Mouse (Mus musculus) brown adipose tissue, adult 24 weeks (tissue): Measurements from ENCODE around the gene Fbxl8. TPM values are rescaled to one million over a fixed set of nuclear protein-coding genes. Genes with fewer than 3 reads are reported as not detected.

Source experiments
- H3K27ac ChIP-seq: fragments of 200-500 bp; replicated peaks from 2 replicates; pipeline ENCODE4 v1.5.1; 2012; ENCODE audit warnings: low read depth, mild to moderate bottlenecking, low read length
- H3K4me1 ChIP-seq: fragments of 200-500 bp; 2 replicates; pipeline ENCODE4 v1.6.1; 2012; ENCODE audit warnings: low read length, mixed read lengths; ENCODE audit not compliant: control insufficient read depth, insufficient read depth, insufficient read length
- H3K4me3 ChIP-seq: fragments of 200-500 bp; 2 replicates; pipeline ENCODE4 v1.5.1; 2012; ENCODE audit warnings: low read depth, mild to moderate bottlenecking, low read length, moderate library complexity; ENCODE audit not compliant: insufficient read depth
- polyA plus RNA-seq: library from polyadenylated mRNA; stranded (reverse); fragments of >200 nt; gene quantifications from 2 replicates; pipeline ENCODE4 v1.2.4, GENCODE M21; 2012; ENCODE audit not compliant: missing spikeins, insufficient read depth, insufficient read length

Gene Fbxl8
- polyA plus RNA-seq, 1 experiment: 2.0 TPM

DNA sequence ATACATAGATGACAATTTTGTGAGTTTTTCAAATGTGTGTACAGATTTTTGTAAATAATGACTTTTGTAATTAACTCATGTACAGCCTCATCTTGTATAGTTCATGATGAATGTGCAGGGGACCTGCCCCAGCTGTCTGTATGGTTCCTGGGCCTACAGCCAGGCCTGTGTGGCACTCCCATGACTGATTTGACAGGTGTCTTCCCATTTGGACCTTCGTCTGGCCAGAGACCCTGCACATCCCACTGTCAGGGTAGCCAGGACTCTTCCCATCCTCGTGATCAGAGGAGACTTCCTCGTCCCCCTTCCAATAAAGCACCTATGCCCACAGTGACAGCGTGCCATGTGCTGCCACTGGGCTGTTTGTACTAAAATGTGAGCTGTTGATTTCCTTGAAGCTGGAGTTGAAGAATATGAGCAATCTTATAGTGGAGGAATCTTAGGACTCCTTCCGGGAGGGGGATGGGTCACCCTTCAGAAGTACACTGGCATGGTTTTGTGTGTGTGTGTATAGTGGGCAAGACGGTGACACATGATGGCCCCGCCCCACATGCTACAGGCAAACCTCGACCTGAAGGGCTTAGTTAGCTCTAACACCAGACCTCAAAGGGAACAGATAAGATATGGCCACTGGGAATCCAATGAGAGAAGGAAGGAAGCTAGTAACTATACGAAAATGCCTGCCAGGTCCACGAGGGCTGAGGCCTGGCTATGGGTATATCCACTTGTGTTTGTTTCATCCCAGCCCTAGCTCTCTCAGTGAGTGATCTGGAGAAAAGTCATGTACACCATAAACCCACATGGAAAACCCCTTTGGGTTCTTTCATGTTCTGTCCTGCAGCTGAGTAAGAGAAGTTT, 11.5 kb upstream of the Fbxl8 start:
- no peaks in the 10 kb centered on the region; the same call in 1 of the 2 replicates for H3K4me1 ChIP-seq
- H3K4me3 ChIP-seq: no peak overlapping the region
- H3K27ac ChIP-seq: no peak overlapping the region

GRCm38 (mm10) chr8:105253766-105254151, 10.7 kb upstream of the Fbxl8 start:
- H3K4me1 ChIP-seq: no peaks in the 10 kb centered on the region; the same call in 1 of the 2 replicates
- H3K4me3 ChIP-seq: peak overlapping the region; percentile 64; the same call in 1 of the 2 replicates
- no peak overlapping the region for H3K27ac ChIP-seq

DNA sequence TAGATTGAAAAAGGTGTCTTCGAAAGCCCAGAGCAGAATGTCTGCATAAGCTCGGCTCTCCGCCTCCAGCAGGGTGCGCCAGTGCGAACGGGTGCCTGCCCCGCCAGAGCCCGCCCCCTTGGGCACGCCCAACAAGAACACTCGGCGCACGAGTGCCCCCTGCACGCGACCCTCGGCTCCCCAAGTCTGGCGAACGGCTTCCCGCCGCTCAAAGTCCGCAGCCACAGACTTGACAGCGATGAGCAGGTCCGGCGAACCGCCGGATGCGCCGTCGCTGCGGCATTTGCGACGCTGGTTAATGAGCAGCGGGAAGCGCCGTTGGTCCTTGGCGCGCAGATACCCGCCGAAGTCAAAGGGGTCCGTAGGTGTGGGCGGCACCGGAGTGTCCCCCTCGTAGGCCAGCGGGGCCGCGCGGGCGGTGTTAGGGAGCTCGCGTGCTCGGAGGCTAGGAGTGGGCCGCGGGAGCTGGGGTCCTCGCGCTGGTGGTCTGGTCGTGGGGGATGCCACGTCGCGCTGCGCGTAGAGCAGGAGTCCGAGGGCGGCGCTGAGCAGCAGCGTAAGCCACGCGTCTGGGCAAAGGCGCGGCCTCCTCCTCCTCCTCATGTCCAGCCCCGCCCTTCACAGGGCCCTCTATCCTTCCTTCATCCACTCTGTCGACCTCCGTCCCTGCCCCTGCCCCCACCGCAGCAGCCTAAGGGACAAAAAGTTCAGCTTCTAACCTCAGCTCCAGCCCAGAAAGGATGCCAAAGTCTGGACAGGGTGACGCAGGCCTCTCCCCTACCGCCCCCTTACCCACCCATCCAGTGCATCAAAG, 10.1 kb upstream of the Fbxl8 start:
- Histone ChIP-seq H3K4me1 (no peaks in the 10 kb centered on the region; the same call in 1 of the 2 replicates), H3K4me3 (peak overlapping the region; percentile 64), H3K27ac (peak overlapping the region; percentile 27; the same call in 1 of the 2 replicates)

GRCm38 (mm10) chr8:105254966-105255350, 9.5 kb upstream of the Fbxl8 start, which contains the start of gene B3gnt9:
Gene B3gnt9 (minus strand): TSS chr8:105255153.
- no peaks in the 10 kb centered on the region; the same call in 1 of the 2 replicates for H3K4me1 ChIP-seq
- peak within 1 kb of the TSS; percentile 64 for H3K4me3 ChIP-seq
- peak within 1 kb of the TSS; percentile 27; the same call in 1 of the 2 replicates for H3K27ac ChIP-seq

DNA sequence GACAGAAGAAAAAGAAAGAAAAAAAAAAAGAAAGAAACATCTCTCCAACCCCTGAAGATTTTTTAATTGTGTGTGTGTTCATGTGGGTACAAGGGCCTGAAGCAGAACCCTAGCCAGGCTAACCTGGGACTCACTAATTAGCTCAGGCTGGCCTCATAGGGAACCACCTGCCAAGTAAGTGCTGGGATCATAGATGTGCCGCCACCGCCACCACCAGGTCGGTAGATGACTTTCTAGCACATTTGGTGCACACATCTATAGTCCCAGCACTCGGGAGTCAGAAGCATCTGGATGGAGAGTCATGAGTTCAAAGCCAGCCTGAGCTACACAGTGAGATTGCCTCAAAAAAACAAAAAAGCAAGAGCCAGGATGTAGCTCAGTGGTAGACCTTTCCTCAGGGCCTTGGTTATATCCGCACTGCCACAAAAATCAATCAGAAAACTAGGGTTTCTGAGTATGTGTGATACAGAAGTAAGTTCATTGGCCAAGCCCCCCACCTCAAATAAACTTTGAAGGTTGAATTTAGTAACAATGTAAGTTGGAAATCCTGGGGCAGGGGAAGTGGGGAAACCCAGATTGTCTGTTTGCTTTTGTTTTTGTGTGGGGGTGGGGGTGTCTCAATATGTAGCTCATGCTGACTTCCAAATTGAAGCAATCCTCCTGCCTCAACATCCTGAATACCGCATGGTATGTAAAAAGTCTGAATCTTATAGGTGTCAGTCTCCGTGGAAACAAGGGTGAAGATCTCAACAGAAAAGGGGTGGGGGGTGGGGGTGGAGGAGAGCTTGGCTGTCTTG, 6.9 kb upstream of the Fbxl8 start:
- Histone ChIP-seq H3K4me3 (no peak overlapping the region), H3K4me1 (no peaks in the 10 kb centered on the region; the same call in 1 of the 2 replicates), H3K27ac (no peak overlapping the region)

DNA sequence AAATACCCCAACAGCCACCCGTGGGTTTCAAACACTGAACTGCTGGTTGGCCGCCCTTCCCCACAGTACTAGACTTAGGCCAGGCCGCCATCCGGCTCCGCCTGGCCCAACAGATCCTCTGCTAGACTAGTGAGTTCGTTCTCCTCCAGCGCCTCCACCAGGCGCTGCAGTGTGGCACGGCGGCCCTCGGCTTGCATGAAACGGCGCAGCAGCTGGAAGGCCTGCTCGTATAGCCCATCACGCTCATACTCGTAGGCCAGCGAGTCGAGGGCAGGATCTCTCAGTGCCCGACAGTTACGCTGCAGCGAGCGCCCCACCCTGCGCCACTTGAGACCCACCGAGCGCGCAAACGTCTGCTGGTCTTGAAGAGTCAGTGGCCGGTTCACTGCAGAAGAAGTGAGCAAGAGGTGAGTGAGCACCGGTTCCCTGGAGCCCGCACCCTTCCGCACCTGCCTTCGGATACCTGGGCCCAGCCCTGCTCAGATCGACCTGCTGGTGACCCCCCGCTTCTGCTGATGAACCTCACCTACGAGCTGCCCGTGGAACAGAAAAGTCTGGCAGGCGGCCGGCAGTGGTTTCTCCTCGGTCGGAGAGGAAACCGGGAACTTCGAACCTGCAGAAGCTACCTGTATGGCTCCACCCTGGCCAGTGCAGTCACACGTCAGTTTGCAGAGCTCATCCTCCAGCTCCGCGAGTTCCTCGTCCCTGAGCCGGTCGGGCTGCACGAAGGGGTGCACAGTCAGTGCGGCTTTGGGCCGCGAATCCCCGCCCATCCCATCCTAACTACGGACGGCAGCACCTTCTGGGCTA, 5.3 kb upstream of the Fbxl8 start:
- no peak overlapping the region for H3K27ac ChIP-seq
- H3K4me1 ChIP-seq: no peaks in the 10 kb centered on the region; the same call in 1 of the 2 replicates
- peak overlapping the region; percentile 34; the same call in 1 of the 2 replicates for H3K4me3 ChIP-seq

DNA sequence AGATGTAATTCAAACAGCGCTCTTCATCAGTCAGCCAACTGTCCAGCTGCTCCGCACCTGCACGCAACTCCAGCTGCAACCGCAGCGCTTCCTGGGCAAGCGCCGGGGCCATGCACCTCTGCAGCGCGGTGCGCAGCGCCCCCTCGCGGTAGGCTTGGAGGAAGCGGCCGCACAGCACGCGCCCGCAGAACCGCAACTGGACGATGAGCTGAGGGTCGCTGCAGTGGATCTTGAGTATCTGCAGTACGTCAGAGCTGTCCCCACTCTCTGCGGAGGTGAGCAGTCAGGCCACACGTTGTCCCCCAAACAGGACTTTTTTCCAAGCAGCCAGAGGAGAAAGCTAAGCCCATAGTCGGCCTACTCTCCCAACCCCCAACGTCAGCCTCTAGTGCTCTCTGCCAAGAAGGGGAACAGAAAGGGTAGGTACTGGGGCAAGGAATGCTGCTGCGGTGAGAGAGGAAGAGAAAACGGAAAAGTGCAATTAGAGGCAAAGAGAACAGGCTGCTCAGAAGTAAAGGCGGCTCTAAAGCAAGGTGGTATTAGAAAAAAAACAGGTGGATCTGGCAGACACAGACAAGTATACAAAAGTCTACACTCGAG, 4.6 kb upstream of the Fbxl8 start:
- Histone ChIP-seq H3K27ac (no peak overlapping the region), H3K4me3 (peak overlapping the region; percentile 34)

GRCm38 (mm10) chr8:105260371-105261099, 3.9 kb upstream of the Fbxl8 start:
- H3K4me1 ChIP-seq: peaks cover 5% of the 10 kb centered on the region; the same call in 1 of the 2 replicates
- no peak overlapping the region for H3K27ac ChIP-seq
- H3K4me3 ChIP-seq: no peak overlapping the region

More for the DNA sequence above, 4.6 kb upstream of the Fbxl8 start:
- no peaks in the 10 kb centered on the region; the same call in 1 of the 2 replicates for H3K4me1 ChIP-seq

- H3K4me3 ChIP-seq: no peak overlapping the region
- H3K27ac ChIP-seq: no peak overlapping the region
- peaks cover 5% of the 10 kb centered on the region; the same call in 1 of the 2 replicates for H3K4me1 ChIP-seq
These were observed 3.0 kb upstream of the Fbxl8 start for GRCm38 (mm10) chr8:105261326-105261980.

DNA sequence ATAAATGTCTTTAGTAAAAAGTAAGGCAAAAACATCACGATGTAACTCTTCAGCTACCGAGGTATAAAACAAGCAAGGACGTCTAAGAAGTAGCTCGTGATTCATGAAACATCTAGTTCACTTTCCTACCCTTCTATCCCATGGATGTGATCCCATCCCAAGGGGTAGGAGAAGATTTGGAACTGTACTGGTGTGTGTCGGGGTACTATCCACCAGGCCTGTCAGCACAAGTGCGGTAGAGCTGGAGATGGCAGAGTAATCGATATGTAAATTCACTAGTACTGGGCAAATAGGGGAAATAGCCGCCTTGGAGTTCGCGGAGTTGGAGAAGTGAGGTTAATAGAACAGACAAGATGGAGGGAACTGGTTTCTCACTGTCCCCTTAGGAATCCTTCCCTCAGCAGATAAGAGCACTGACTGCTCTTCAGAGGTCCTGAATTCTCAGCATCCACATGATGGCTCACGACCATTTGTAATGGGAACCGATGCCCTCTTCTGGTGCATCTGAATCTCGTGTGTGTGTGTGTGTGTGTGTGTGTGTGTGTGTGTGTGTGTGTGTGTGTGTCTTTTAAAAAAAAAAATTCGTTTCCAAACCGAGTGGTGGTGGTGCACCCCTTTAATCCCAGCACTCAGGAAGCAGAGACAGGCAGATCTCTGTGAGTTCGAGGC, 1.1 kb upstream of the Fbxl8 start:
- peak overlapping the region; percentile 84 for H3K4me3 ChIP-seq
- no peak overlapping the region for H3K27ac ChIP-seq
- peaks cover 5% of the 10 kb centered on the region; the same call in 1 of the 2 replicates for H3K4me1 ChIP-seq

DNA sequence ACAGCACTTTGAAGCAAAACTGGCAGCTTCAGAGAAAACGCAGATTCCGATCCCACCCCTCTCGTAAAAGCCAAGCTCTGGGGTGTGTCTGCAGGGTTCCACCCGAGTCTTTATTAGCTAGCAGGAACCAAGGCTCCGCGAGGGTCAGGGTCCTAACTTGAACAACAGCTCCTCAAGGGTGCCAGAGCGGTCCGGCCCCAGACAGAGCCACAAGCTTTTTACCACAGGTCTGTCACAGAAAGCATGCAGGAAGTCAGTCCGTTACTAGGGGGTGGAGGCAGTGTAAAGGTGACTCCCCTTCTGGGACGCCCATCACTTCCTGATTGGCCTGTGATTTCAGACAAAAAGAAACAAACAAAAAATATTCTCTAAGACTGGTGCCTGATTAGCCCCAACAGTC, 680 bp downstream of the Fbxl8 start:
- peak overlapping the region; percentile 84 for H3K4me3 ChIP-seq
- no peak overlapping the region for H3K27ac ChIP-seq

DNA sequence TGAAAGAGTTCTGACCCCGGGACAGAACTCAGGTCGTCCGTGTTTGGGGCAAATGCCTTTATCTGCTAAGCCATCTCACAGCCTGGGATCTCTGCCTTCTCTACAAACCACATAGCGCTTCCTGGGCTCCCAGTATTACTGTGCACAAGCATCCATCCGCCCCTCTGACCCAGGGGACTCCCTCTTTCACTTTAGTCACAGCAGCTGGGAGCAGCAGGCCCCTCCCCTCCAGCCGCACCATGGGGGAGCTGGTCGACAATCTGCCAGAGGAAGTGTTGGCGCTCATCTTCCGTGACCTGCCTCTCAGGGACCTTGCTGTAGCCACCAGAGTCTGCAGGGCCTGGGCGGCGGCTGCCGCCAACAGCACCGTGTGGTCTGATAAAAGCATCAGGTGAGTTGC, 2.3 kb downstream of the Fbxl8 start:
- no peak overlapping the region for H3K27ac ChIP-seq
- H3K4me1 ChIP-seq: peaks cover 5% of the 10 kb centered on the region; the same call in 1 of the 2 replicates
- no peak overlapping the region for H3K4me3 ChIP-seq

More for the DNA sequence above, 680 bp downstream of the Fbxl8 start:
- H3K4me1 ChIP-seq: peaks cover 5% of the 10 kb centered on the region; the same call in 1 of the 2 replicates
